Mouse (Mus musculus) embryonic facial prominence, embryonic 14.5 days (tissue): ENCODE measurements around the gene Gp9. TPM values are rescaled to one million over a fixed set of nuclear protein-coding genes. Genes with fewer than 3 reads are reported as not detected.

Source experiments
- ATAC-seq: fragments of 200-750 bp; cut with Nextera tagmentation; 2 replicates; pipeline ENCODE4 v1.8.0; 2017; ENCODE audit warnings: low read depth, moderate number of reproducible peaks, moderate TSS enrichment
- DNase-seq: peaks from one replicate; pipeline ENCODE4 v3.0.0-alpha.2; 2015; ENCODE audit warnings: low spot score
- H3K27ac ChIP-seq: fragments of 300-500 bp; sonication (generic); replicated peaks from 2 replicates; pipeline ENCODE4 v1.5.1; 2014; ENCODE audit warnings: low read depth, mild to moderate bottlenecking, low read length, moderate library complexity
- H3K27me3 ChIP-seq: fragments of 300-500 bp; sonication (generic); replicated peaks from 2 replicates; pipeline ENCODE4 v1.6.1; 2014; ENCODE audit warnings: low read length; ENCODE audit not compliant: control insufficient read depth, insufficient read depth
- H3K36me3 ChIP-seq: fragments of 300-500 bp; sonication (generic); 2 replicates; pipeline ENCODE4 v1.6.1; 2014; ENCODE audit warnings: low read length, mixed read lengths; ENCODE audit not compliant: control insufficient read depth, insufficient read depth
- H3K4me1 ChIP-seq: fragments of 300-500 bp; sonication (generic); 2 replicates; pipeline ENCODE4 v1.6.1; 2014; ENCODE audit warnings: antibody characterized with exemption, low read length; ENCODE audit not compliant: control insufficient read depth, insufficient read depth
- H3K4me2 ChIP-seq: fragments of 300-500 bp; sonication (generic); 2 replicates; pipeline ENCODE4 v1.6.1; 2014; ENCODE audit warnings: low read depth, mild to moderate bottlenecking, low read length, moderate library complexity, mixed read lengths
- H3K4me3 ChIP-seq: fragments of 300-500 bp; sonication (generic); 2 replicates; pipeline ENCODE4 v1.5.1; 2014; ENCODE audit warnings: low read depth, mild to moderate bottlenecking, low read length
- H3K9ac ChIP-seq: fragments of 300-500 bp; sonication (generic); 2 replicates; pipeline ENCODE4 v1.6.1; 2014; ENCODE audit warnings: low read depth, mild to moderate bottlenecking, low read length, moderate library complexity, mixed read lengths
- H3K9me3 ChIP-seq: fragments of 300-500 bp; sonication (generic); 2 replicates; pipeline ENCODE4 v1.6.1; 2016; ENCODE audit warnings: low read length; ENCODE audit not compliant: control insufficient read depth
- WGBS: fragments of 180-500 bp; shearing (Covaris S2); extraction: QIAGEN DNeasy Blood & Tissue Kit; methylation state at CpG from one replicate; pipeline ENCODE4 v1.1.7; 2014; 5-methylcytosine and 5-hydroxymethylcytosine counted together
- polyA plus RNA-seq: library from polyadenylated mRNA; unstranded; fragments of >200 nt; fragmentation: Nextera tagmentation; extraction: Ambion mirVana; gene quantifications from 2 replicates; pipeline ENCODE4 v1.2.1, GENCODE M21; 2014

Gp9 gene
- polyA plus RNA-seq, 1 experiment from 2014 or later = 1.2 TPM

- DNase-seq (no peak), ATAC-seq (no peak)
- H3K4me3 ChIP-seq = peak overlapping the region; percentile 75; the same call in 1 of the 2 replicates
- peak overlapping the region; percentile 48; the same call in 1 of the 2 replicates for H3K27ac ChIP-seq
- H3K9ac ChIP-seq = peak overlapping the region; percentile 79; the same call in 1 of the 2 replicates
- H3K36me3 ChIP-seq = peaks cover 28% of the 10 kb centered on the region
- no peaks in the 10 kb centered on the region for H3K9me3 ChIP-seq
- peak overlapping the region; percentile 91 for H3K4me2 ChIP-seq
- WGBS = 59% methylated on average over 1 of the region's 1 CpGs
- no peaks in the 10 kb centered on the region for H3K27me3 ChIP-seq
- peaks cover 15% of the 10 kb centered on the region for H3K4me1 ChIP-seq
Measured at GRCm38 (mm10) chr6:87812656-87813055, 34.8 kb downstream of the Gp9 start.

- no peak overlapping the region for H3K9ac ChIP-seq
- no peak overlapping the region for H3K27ac ChIP-seq
Measured at GRCm38 (mm10) chr6:87814486-87814885, 36.6 kb downstream of the Gp9 start.

GRCm38 (mm10) chr6:87820366-87820765, 42.5 kb downstream of the Gp9 start:
- H3K27ac ChIP-seq = no peak overlapping the region
- H3K4me1 ChIP-seq = no peaks in the 10 kb centered on the region
- ATAC-seq (no peak), DNase-seq (no peak)
- H3K4me2 ChIP-seq = no peak overlapping the region
- WGBS = 95% methylated on average over 2 of the region's 2 CpGs
- no peaks in the 10 kb centered on the region for H3K27me3 ChIP-seq
- H3K9me3 ChIP-seq = no peaks in the 10 kb centered on the region
- no peak overlapping the region for H3K4me3 ChIP-seq
- H3K36me3 ChIP-seq = peaks cover 85% of the 10 kb centered on the region
- H3K9ac ChIP-seq = no peak overlapping the region

More at GRCm38 (mm10) chr6:87814486-87814885, 36.6 kb downstream of the Gp9 start:
- H3K36me3 ChIP-seq = peaks cover 44% of the 10 kb centered on the region
- H3K4me3 ChIP-seq = no peak overlapping the region
- 91% methylated on average over 5 of the region's 5 CpGs for WGBS
- no peaks in the 10 kb centered on the region for H3K27me3 ChIP-seq
- ATAC-seq (no peak), DNase-seq (no peak)
- no peak overlapping the region for H3K4me2 ChIP-seq
- peaks cover 15% of the 10 kb centered on the region for H3K4me1 ChIP-seq
- H3K9me3 ChIP-seq = no peaks in the 10 kb centered on the region

Other genes starting within 250 kb of the Gp9 start
- 4.9 and 6.3 TPM in 2 replicates for gene Arhgap25, start 244.8 kb upstream of the Gp9 start, polyA plus RNA-seq
- gene Prokr1, start 187.3 kb upstream of the Gp9 start, polyA plus RNA-seq = 10.1 and 10.3 TPM in 2 replicates
- gene Aplf, start 105.9 kb upstream of the Gp9 start, polyA plus RNA-seq = 11.8 and 15.6 TPM in 2 replicates
- gene Efcc1, start 47.2 kb upstream of the Gp9 start, polyA plus RNA-seq = 1.5 and 1.9 TPM in 2 replicates
- 14.2 and 18.6 TPM in 2 replicates for gene Rab43, start 34.1 kb downstream of the Gp9 start, polyA plus RNA-seq
- 3.6 and 4.1 TPM in 2 replicates for gene Gm45140, start 57.7 kb downstream of the Gp9 start, polyA plus RNA-seq
- 34.7 and 42.7 TPM in 2 replicates for gene Isy1, start 60.7 kb downstream of the Gp9 start, polyA plus RNA-seq
- 1,063 and 1,144 TPM in 2 replicates for gene Cnbp, start 73.0 kb downstream of the Gp9 start, polyA plus RNA-seq
- 180 and 188 TPM in 2 replicates for gene Copg1, start 109.7 kb downstream of the Gp9 start, polyA plus RNA-seq
- 43.1 and 44.1 TPM in 2 replicates for gene Hmces, start 135.9 kb downstream of the Gp9 start, polyA plus RNA-seq
- gene H1fx, start 203.6 kb downstream of the Gp9 start, polyA plus RNA-seq = 28.7 and 33.0 TPM in 2 replicates